Mouse (Mus musculus) heart, adult 10 weeks (tissue): ENCODE measurements around the gene Ahsa1. TPM values are rescaled to one million over a fixed set of nuclear protein-coding genes. Genes with fewer than 3 reads are reported as not detected.

Experiments
- polyA plus RNA-seq: library from polyadenylated mRNA; stranded (reverse); fragments of 350-450 nt; fragmentation: Illumina TruSeq; extraction: RNeasy Lipid Tissue Mini Kit (QIAGEN cat#74804); gene quantifications from one replicate; pipeline ENCODE4 v1.2.3, GENCODE M21; 2014; ENCODE audit warnings: low read depth, low replicate concordance

The Ahsa1 gene
- polyA plus RNA-seq: 181 TPM

DNA sequence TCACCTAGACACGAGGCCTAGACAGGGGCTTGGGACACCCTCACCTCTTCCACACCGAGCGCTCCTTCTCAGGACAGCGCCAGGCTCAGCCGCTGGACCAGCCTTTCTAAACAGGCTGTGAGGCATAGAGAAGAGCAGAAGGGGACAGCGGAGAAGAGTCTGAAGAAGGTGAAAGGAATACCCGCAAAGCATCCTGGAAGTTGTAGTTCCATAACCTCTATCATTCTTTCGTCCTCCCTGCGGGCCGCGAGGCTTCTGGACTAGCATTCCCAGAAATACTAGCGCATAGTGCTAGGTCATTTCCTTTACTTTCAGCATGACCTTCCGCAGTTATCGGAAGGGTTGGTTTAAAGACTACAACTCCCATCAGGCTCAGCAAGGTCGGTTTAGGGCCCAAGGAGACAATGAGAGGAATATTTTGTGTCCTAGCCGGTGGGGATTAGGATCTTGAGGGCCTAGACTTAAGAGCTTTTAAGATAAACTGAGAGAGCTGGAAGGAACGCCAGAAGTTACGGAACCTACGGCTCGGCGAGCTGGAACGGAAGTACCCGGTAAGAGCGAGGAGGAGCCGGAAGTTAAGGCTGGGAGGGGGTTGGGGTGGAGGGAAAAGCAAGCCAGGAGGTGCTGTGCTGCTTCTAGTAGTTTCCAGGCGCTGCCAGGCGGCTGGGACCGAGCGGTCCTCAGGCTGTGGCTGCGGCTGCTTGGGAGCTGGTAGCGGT is at the start of gene Ahsa1, which contains the start of gene Vipas39:
Ahsa1 (plus strand) TSS at position 372 of the 719 bp plus-strand sequence.
Vipas39 (minus strand) TSS at position 149 of the 719 bp plus-strand sequence.

DNA sequence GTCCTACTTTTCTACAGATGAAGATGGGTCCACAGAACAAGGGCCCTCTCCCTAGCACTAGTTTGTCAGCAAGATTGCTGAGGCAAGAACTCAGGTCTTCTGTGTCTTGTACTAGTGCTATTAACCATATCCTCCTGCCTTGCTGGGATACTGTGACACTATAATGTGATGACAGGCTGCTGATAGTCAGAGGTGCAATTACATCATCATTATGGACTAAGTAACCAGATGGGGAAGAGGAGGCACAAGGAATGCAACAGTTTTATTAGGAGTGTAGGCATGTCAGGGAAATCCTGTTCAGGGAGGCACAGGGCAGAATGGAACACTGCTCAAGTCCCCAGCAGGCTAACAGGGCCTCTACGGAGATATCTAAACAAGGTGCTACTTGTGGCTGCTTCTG is 27.6 kb upstream of the Ahsa1 start, which contains the start of gene Noxred1:
Noxred1 (minus strand) TSS at position 101 of the 400 bp plus-strand sequence.

DNA sequence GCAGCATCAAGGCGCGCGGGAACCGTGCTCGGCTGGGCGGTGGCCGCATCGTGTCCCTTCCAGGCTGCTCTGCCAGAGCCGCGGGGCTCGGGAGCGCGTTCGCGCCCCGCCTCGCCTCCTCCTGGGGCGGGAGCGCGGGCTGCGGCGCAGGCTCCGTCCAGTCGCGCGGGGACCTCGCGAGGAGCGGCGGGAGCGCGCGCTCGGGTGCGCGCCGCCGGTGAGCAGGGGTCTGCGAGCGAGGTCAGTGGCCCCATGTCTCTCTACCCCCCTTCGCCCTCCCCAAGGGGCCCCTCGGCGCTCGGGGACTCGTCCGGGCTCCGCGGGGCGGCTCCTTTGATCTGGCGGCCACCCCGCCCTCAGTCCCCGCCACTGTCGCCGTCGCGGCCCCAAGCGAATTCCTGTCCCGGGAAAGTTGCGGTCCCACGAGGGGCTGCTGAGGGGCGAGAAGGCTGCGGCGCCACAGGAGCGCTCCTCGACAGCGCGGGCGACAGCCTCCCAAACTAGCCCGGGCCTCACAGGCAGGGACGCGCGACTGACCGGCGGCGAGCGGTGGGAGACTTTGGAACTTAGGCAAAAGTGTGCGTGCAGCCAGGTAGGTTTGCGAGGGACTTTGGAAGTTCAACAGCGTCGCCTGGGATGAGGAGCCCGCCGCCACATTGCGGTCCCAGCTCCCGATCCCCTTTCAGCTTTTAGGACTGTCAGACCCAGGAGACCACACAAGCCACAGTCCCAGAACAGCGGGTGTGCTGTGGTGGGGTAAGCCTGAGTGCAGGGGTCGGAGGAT is 33.6 kb downstream of the Ahsa1 start, which contains the start of gene Ism2:
Ism2 (minus strand) TSS at position 49 of the 784 bp plus-strand sequence.

Other genes starting within 250 kb of the Ahsa1 start
- gene Tmem63c, start 245.1 kb upstream of the Ahsa1 start, polyA plus RNA-seq: 0.55 TPM
- gene Ngb, start 163.9 kb upstream of the Ahsa1 start, polyA plus RNA-seq: not detected
- gene Gstz1, start 119.3 kb upstream of the Ahsa1 start, polyA plus RNA-seq: 66.3 TPM
- gene Pomt2, start 118.5 kb upstream of the Ahsa1 start, polyA plus RNA-seq: 10.7 TPM
- gene Samd15, start 66.8 kb upstream of the Ahsa1 start, polyA plus RNA-seq: not detected
- gene Tmed8, start 66.0 kb upstream of the Ahsa1 start, polyA plus RNA-seq: 5.4 TPM
- 1.3 TPM for gene Noxred1, start 27.7 kb upstream of the Ahsa1 start, polyA plus RNA-seq
- gene Vipas39, start 223 bp upstream of the Ahsa1 start, polyA plus RNA-seq: 32.3 TPM
- not detected for gene Ism2, start 33.2 kb downstream of the Ahsa1 start, polyA plus RNA-seq
- gene Sptlc2, start 121.9 kb downstream of the Ahsa1 start, polyA plus RNA-seq: 15.7 TPM
- 78.2 TPM for gene Slirp, start 177.4 kb downstream of the Ahsa1 start, polyA plus RNA-seq
- 8.1 TPM for gene Alkbh1, start 177.5 kb downstream of the Ahsa1 start, polyA plus RNA-seq
- 52.6 TPM for gene Snw1, start 205.8 kb downstream of the Ahsa1 start, polyA plus RNA-seq
- gene Gm5788, start 228.2 kb downstream of the Ahsa1 start, polyA plus RNA-seq: not detected
- not detected for gene Gm8300, start 247.8 kb downstream of the Ahsa1 start, polyA plus RNA-seq